Mouse (Mus musculus): ENCODE results near the gene Lepr.

The Lepr gene

GRCm38 (mm10) chr4:101717367-101718121 is at the start of gene Lepr:
Gene Lepr, plus strand, starts transcription at chr4:101717404.
- DNase-seq: peak; percentile 31 to 40

DNA sequence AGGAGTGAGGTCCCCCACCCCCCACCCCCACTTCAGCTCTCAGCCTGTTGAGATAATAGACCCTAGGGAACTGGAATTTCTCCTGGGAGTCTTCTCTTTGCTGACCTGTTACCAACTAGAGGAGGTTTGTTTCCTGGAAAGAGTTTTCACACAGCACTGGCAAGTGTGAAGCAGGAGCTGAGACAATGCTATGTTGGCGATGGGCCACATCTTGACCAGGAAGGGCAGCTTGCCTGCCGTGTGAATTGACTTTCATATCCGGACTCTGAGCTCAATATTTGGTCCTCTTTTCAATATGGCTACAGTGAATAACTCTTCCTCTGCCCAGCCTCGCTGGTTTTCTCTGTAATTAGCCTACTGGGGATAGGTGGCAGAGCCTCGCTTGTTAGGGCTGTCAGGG is 48.0 kb upstream of the Lepr start:
- peak; percentile 29 to 59 for DNase-seq

GRCm38 (mm10) chr4:101669811-101670210 is 47.4 kb upstream of the Lepr start:
- no peak for DNase-seq

GRCm38 (mm10) chr4:101674790-101675189 is 42.4 kb upstream of the Lepr start:
- DNase-seq: no peak

DNA sequence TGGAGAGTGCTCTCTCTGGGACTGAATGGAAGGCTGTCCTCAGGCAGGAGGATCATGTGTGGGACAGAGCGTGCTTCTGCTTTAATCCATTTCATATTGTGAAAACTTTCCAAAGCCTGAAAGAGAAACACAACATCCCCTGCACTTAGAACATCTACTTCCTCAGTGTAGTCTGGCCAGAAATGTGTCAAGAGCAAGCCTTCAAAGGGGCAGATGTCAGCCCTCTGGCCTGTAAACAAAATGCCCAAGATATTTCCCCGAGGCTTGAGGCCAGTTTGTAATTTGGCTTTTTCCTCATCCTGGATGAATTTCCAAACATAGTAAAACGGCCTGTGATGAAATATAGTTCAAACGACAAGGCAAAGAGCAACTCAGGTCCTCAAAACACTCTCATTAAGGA is 41.5 kb upstream of the Lepr start:
- peak; percentile 61 to 78 for DNase-seq

- DNase-seq: no peak
Measured at GRCm38 (mm10) chr4:101682620-101683019, 34.6 kb upstream of the Lepr start.

DNA sequence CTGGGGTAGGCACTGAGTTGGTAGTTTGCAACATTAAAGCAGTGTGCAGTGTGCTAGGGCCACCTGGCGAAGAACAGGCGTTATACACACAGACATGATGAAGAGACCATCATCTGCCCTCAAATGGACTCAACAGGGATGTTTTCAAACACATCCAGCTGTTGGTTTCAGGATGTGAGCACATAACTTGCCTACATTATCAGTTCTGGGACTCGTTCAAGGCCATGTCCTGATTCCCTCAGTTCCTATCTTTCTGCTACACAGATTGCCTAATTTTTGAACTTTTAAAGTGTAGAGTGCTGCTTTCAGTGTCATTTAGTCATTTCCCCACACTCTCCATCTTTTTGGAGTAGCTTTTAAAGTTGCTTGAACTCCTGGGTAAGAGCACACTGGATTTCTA is 34.1 kb upstream of the Lepr start:
- no peak for DNase-seq

DNA sequence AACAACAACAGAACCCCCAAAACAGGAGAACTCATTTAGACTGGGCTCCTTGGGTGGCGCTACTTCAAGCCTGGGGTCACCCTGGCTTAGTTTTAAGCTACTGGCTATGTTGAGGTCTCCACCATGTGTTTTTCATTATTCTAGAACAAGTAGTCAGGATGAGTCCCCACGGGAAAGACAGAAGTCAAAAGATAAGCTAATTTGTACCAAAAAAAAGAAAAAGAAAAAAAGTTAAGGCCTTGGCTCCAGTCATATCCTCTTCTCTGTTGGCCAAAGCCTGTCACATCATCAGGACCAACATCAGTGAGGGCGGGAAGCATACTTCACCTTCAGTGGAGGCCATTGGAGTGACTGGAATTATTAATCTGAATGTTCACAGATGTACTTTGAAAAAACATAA is 32.4 kb upstream of the Lepr start:
- DNase-seq: no peak

GRCm38 (mm10) chr4:101686227-101686810 is 30.9 kb upstream of the Lepr start:
- no peak for DNase-seq

GRCm38 (mm10) chr4:101689241-101689640 is 28.0 kb upstream of the Lepr start:
- DNase-seq: no peak

GRCm38 (mm10) chr4:101689645-101690044 is 27.6 kb upstream of the Lepr start:
- DNase-seq: no peak

DNA sequence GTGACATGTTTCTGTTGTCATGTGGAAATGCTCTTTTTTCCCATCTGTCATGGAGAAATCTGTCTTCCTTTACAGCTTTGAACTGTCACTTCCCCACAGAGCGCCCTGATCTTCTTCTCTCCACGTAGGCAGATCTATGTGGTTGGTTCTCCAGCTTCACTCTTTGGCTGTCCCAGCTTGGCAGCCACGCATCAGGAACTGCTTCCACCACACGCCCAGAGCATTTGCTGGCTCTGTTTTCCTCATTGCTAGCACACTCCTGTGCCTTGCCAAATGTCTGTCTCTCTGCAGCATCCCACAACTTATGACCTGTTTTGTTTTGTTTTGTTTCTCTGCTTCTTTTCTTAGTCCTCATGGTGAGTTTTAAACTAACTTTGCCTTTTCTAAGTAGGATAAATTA is 24.3 kb upstream of the Lepr start:
- DNase-seq: peak; percentile 27 to 62

DNA sequence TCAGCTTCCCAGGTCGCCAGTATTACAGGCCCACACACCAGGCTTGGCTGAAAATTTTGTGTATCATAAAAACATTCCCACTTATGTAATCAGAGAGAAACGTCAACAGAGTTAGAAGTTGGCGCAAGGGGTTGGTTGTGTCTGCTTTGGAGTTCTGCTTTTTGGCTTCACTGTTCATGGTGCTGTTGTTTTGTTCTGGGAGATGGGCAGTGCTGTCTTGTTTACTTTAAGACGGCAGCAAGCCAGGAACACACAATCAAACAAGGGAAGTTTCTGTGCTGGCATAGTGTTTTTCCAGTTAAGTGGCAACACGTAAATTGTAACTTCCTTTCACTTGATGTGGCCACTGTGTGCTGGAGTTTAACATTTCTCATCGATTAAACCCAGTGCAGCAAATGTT is 22.7 kb upstream of the Lepr start:
- DNase-seq: no peak

DNA sequence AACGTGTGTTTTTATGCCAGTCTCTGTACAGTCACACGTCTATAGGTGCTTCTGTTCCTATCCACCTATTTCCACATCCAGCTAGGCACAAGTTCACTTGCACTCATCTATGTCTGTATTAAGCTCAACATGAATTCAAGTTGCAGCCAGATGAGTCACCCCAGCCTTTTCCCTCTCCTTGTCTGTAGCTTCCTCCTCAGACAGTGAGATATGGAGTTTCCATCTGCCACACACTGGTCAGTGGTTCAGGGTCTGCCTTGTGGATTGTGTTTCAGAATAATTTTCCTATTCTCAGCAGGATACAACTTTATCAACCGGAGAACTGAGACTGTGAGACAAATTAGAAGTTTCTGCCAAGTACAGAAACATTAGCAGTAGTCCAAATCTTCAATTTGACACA is 20.0 kb upstream of the Lepr start:
- DNase-seq: no peak

GRCm38 (mm10) chr4:101699423-101699822 is 17.8 kb upstream of the Lepr start:
- peak in 1 of 2 experiments; percentile 5 for DNase-seq

DNA sequence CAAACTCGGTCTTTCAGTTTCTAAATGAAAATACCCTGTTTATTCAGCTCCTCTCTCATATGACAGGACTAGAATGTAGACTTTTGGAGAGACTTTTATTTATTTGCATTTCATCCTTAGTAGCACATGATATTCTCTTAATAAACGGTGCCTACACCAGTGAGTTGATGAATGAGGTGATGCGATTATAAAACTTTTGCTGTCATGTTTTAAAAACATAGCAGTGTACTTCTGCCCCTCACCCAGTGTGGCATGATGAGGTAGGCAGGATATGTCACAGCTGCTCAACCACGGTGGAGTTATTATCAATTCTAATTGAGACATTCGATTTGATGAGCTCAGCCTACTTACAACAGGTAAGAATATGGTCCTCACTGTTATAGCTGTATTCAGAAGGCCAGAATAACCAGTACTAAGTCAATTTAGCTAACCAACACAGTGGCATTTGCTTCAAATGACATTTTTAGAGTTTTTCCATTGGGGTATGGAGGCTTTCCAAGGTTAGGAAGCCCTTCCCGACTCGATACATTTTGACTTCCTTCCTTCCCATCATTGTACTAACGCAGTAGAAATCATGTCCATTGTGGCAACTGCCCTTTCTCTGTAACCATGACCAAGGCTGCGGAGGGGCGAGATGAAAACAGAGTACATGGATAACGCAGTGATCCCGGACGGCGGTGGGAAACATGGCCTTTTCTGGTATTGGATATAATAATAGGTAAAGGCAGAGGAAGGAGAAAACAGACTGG is 16.1 kb upstream of the Lepr start:
- DNase-seq: no peak

- no peak for DNase-seq
Measured at GRCm38 (mm10) chr4:101705325-101705724, 11.9 kb upstream of the Lepr start.

GRCm38 (mm10) chr4:101707234-101707633 is 10.0 kb upstream of the Lepr start:
- DNase-seq: no peak

- no peak for DNase-seq
Measured at GRCm38 (mm10) chr4:101707953-101708352, 9.3 kb upstream of the Lepr start.

DNA sequence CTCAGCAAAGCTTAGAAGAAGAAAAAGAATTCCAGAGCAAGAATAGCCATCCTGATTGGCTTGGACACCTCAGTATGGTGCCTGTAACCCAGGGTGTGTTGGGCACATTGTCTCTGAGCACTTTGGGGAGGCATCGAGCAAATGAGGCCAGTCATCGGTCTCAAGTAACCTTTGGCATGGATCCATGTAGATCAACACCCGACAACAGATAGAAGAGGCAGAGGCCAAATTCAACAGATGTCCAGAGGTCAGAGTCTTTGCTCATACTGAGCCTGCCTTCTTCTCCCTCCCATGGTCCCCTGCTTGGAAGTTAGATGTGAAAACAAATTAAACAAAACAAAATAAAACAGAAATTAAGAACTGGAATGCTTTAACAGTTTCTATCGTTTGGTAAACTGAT is 6.8 kb upstream of the Lepr start:
- no peak for DNase-seq

- DNase-seq: no peak
Measured at GRCm38 (mm10) chr4:101711100-101711499, 6.1 kb upstream of the Lepr start.

DNA sequence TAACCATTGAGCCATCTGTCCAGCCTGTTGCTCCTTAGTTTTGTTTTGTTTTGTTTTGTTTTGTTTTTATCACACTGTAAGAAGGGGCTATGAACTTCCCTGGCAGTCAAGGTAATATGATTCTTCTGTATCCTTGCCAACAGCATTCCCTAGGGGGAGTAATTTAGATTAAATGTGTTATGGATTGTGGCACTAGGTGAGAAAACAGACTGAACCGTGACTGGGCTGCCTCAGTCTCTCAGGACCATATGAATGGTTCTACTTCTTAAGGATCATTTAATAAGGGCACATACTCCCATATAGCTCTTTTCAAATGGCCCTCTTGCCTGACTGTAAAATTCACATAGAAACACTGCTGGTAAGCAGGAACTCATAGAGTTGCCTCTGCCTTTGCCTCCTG is 4.6 kb upstream of the Lepr start:
- DNase-seq: no peak

GRCm38 (mm10) chr4:101715302-101715701 is 1.9 kb upstream of the Lepr start:
- no peak for DNase-seq

DNA sequence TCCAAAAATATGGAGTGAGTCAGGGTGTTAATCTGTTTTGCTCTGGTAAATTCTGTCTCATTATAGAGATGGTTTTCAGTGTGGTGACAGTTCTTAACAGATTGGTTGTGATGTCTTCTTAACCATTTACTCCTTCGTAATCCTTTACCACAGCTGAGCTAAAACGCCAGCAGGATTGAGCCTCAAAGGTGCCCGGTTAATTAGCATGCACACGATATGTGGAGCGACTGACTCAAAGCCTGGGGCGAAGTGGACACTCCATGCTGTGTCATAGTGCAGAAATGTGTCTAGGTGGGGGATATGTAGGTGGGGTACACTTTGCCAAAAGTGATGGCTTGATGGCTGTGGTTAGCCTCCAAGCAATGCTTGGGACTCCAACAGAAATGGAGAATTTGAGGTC is 1.4 kb upstream of the Lepr start:
- DNase-seq: no peak

All from kidney, postnatal 25 days (tissue).